Mouse (Mus musculus): ENCODE results near the gene Gm15217. TPM values are rescaled to one million over a fixed set of nuclear protein-coding genes. Genes with fewer than 3 reads are reported as not detected.

The Gm15217 gene
- polyA plus RNA-seq, 1 experiment from 2014 or later, result 0.60 TPM

GRCm38 (mm10) chr14:46384946-46385691, 5.9 kb downstream of the Gm15217 start:
- H3K27me3 ChIP-seq (replicated peaks), result peaks cover 7% of the 10 kb centered on the region
- H3K36me3 ChIP-seq, result peaks cover 8% of the 10 kb centered on the region; the same call in 1 of the 2 replicates
- H3K27ac ChIP-seq (ENCODE audit: poor library complexity, severe bottlenecking), result peak overlapping the region; percentile 55
- 21% methylated on average over 14 of the region's 14 CpGs for WGBS
- no peaks in the 10 kb centered on the region for H3K9me3 ChIP-seq (replicated peaks)
- no peak for ATAC-seq (ENCODE audit: insufficient number of reproducible peaks, low FRiP score)
- peak overlapping the region; percentile 74 for H3K9ac ChIP-seq
- peak overlapping the region; percentile 86 for H3K4me2 ChIP-seq
- H3K4me3 ChIP-seq, result peak overlapping the region; percentile 66
- H3K4me1 ChIP-seq (replicated peaks), result peaks cover 24% of the 10 kb centered on the region

GRCm38 (mm10) chr14:46385701-46386477, 6.7 kb downstream of the Gm15217 start:
- Histone ChIP-seq H3K27ac (ENCODE audit: poor library complexity, severe bottlenecking) (peak overlapping the region; percentile 55), H3K27me3 (replicated peaks) (peaks cover 9% of the 10 kb centered on the region), H3K4me1 (replicated peaks) (peaks cover 22% of the 10 kb centered on the region)

GRCm38 (mm10) chr14:46386478-46387356, 7.5 kb downstream of the Gm15217 start:
- no peaks in the 10 kb centered on the region for H3K9me3 ChIP-seq (replicated peaks)
- H3K4me1 ChIP-seq (replicated peaks), result peaks cover 16% of the 10 kb centered on the region

More at GRCm38 (mm10) chr14:46385701-46386477, 6.7 kb downstream of the Gm15217 start:
- WGBS, result 1% methylated on average over 39 of the region's 39 CpGs
- Histone ChIP-seq H3K36me3 (peaks cover 8% of the 10 kb centered on the region; the same call in 1 of the 2 replicates), H3K4me2 (peak overlapping the region; percentile 86), H3K9ac (peak overlapping the region; percentile 74), H3K4me3 (peak overlapping the region; percentile 66), H3K9me3 (replicated peaks) (no peaks in the 10 kb centered on the region)
- no peak for ATAC-seq (ENCODE audit: insufficient number of reproducible peaks, low FRiP score)

GRCm38 (mm10) chr14:46387357-46387671, 8.1 kb downstream of the Gm15217 start:
- Histone ChIP-seq H3K4me2 (peak overlapping the region; percentile 86), H3K27me3 (replicated peaks) (peaks cover 17% of the 10 kb centered on the region; the same call in 1 of the 2 replicates), H3K4me3 (peak overlapping the region; percentile 66), H3K27ac (ENCODE audit: poor library complexity, severe bottlenecking) (peak overlapping the region; percentile 88), H3K9ac (peak overlapping the region; percentile 72), H3K9me3 (replicated peaks) (no peaks in the 10 kb centered on the region), H3K4me1 (replicated peaks) (peaks cover 14% of the 10 kb centered on the region), H3K36me3 (peaks cover 8% of the 10 kb centered on the region; the same call in 1 of the 2 replicates)
- ATAC-seq (ENCODE audit: insufficient number of reproducible peaks, low FRiP score), result peak; percentile 84
- 0% methylated on average over 27 of the region's 27 CpGs for WGBS

More at GRCm38 (mm10) chr14:46386478-46387356, 7.5 kb downstream of the Gm15217 start:
- H3K27ac ChIP-seq (ENCODE audit: poor library complexity, severe bottlenecking), result peak overlapping the region; percentile 88
- no peak; the same call in 1 of the 2 replicates for ATAC-seq (ENCODE audit: insufficient number of reproducible peaks, low FRiP score)
- peaks cover 13% of the 10 kb centered on the region; the same call in 1 of the 2 replicates for H3K27me3 ChIP-seq (replicated peaks)
- peak overlapping the region; percentile 74 for H3K9ac ChIP-seq
- under 1% methylated on average over 28 of the region's 28 CpGs for WGBS
- peaks cover 8% of the 10 kb centered on the region; the same call in 1 of the 2 replicates for H3K36me3 ChIP-seq
- peak overlapping the region; percentile 86 for H3K4me2 ChIP-seq
- peak overlapping the region; percentile 66 for H3K4me3 ChIP-seq

GRCm38 (mm10) chr14:46387821-46388481, 8.7 kb downstream of the Gm15217 start:
- H3K9me3 ChIP-seq (replicated peaks), result no peaks in the 10 kb centered on the region
- peaks cover 22% of the 10 kb centered on the region; the same call in 1 of the 2 replicates for H3K27me3 ChIP-seq (replicated peaks)
- 0% methylated on average over 41 of the region's 41 CpGs for WGBS
- H3K4me3 ChIP-seq, result peak overlapping the region; percentile 66
- peak overlapping the region; percentile 86 for H3K4me2 ChIP-seq
- peak overlapping the region; percentile 72 for H3K9ac ChIP-seq
- peaks cover 8% of the 10 kb centered on the region; the same call in 1 of the 2 replicates for H3K36me3 ChIP-seq
- ATAC-seq (ENCODE audit: insufficient number of reproducible peaks, low FRiP score), result peak; percentile 33
- peak overlapping the region; percentile 88 for H3K27ac ChIP-seq (ENCODE audit: poor library complexity, severe bottlenecking)
- H3K4me1 ChIP-seq (replicated peaks), result peaks cover 14% of the 10 kb centered on the region

- Histone ChIP-seq H3K36me3 (peaks cover 8% of the 10 kb centered on the region; the same call in 1 of the 2 replicates), H3K4me2 (peak overlapping the region; percentile 86), H3K27ac (ENCODE audit: poor library complexity, severe bottlenecking) (peak overlapping the region; percentile 88), H3K9me3 (replicated peaks) (no peaks in the 10 kb centered on the region), H3K9ac (peak overlapping the region; percentile 72), H3K27me3 (replicated peaks) (peaks cover 22% of the 10 kb centered on the region; the same call in 1 of the 2 replicates), H3K4me3 (peak overlapping the region; percentile 66), H3K4me1 (replicated peaks) (peaks cover 14% of the 10 kb centered on the region)
- ATAC-seq (ENCODE audit: insufficient number of reproducible peaks, low FRiP score), result no peak
- WGBS, result under 1% methylated on average over 27 of the region's 27 CpGs
Measured at GRCm38 (mm10) chr14:46388636-46389035, 9.4 kb downstream of the Gm15217 start.

GRCm38 (mm10) chr14:46389438-46390248, 10.4 kb downstream of the Gm15217 start:
- Histone ChIP-seq H3K9ac (peak overlapping the region; percentile 63), H3K27ac (ENCODE audit: poor library complexity, severe bottlenecking) (peak overlapping the region; percentile 26; the same call in 1 of the 2 replicates)

GRCm38 (mm10) chr14:46390249-46390775, 11.1 kb downstream of the Gm15217 start, which contains the start of gene Bmp4:
Gene Bmp4, minus strand, starts transcription at chr14:46390669.
- peak within 1 kb of the TSS; percentile 26; the same call in 1 of the 2 replicates for H3K27ac ChIP-seq (ENCODE audit: poor library complexity, severe bottlenecking)
- H3K9ac ChIP-seq, result peak within 1 kb of the TSS; percentile 63
- H3K27me3 ChIP-seq (replicated peaks), result peaks cover 22% of the 10 kb centered on the region; the same call in 1 of the 2 replicates
- no peaks in the 10 kb centered on the region for H3K36me3 ChIP-seq
- no peak for ATAC-seq (ENCODE audit: insufficient number of reproducible peaks, low FRiP score)
- H3K4me1 ChIP-seq (replicated peaks), result peaks cover 14% of the 10 kb centered on the region
- H3K4me2 ChIP-seq, result peak within 1 kb of the TSS; percentile 69
- 2% methylated on average over 26 of the region's 26 CpGs for WGBS
- no peaks in the 10 kb centered on the region for H3K9me3 ChIP-seq (replicated peaks)
- peak within 1 kb of the TSS; percentile 66 for H3K4me3 ChIP-seq

More at GRCm38 (mm10) chr14:46389438-46390248, 10.4 kb downstream of the Gm15217 start:
- Histone ChIP-seq H3K4me2 (peak overlapping the region; percentile 69), H3K27me3 (replicated peaks) (peaks cover 22% of the 10 kb centered on the region; the same call in 1 of the 2 replicates), H3K4me3 (peak overlapping the region; percentile 66), H3K9me3 (replicated peaks) (no peaks in the 10 kb centered on the region), H3K4me1 (replicated peaks) (peaks cover 14% of the 10 kb centered on the region), H3K36me3 (no peaks in the 10 kb centered on the region)
- ATAC-seq (ENCODE audit: insufficient number of reproducible peaks, low FRiP score), result no peak
- WGBS, result 4% methylated on average over 24 of the region's 24 CpGs

GRCm38 (mm10) chr14:46391621-46392170, 12.5 kb downstream of the Gm15217 start:
- Histone ChIP-seq H3K4me2 (no peak overlapping the region), H3K4me3 (no peak overlapping the region), H3K9ac (no peak overlapping the region), H3K9me3 (replicated peaks) (no peaks in the 10 kb centered on the region), H3K4me1 (replicated peaks) (peaks cover 14% of the 10 kb centered on the region), H3K27ac (ENCODE audit: poor library complexity, severe bottlenecking) (no peak overlapping the region), H3K36me3 (no peaks in the 10 kb centered on the region), H3K27me3 (replicated peaks) (peaks cover 22% of the 10 kb centered on the region)
- no peak for ATAC-seq (ENCODE audit: insufficient number of reproducible peaks, low FRiP score)
- 48% methylated on average over 6 of the region's 6 CpGs for WGBS
